Mouse (Mus musculus) C2C12 (cell line): ENCODE measurements at regions not wholly inside any gene's neighbourhood (a gene's known extent, or its start where the extent isn't known, plus 50 kb on each side); places are given as distances from the start of the nearest gene placed in this dataset.

Experiments used
- H3K27me3 ChIP-seq: one replicate; pipeline ENCODE4 v1.6.1; 2011; ENCODE audit not compliant: control insufficient read depth, insufficient read depth, insufficient read length
- H3K36me3 ChIP-seq: one replicate; pipeline ENCODE4 v1.6.1; 2011; ENCODE audit not compliant: control insufficient read depth, insufficient read depth
- H3K4me3 ChIP-seq: one replicate; pipeline ENCODE4 v1.5.1; 2011; ENCODE audit warnings: mild to moderate bottlenecking, control low read depth; ENCODE audit not compliant: poor library complexity, insufficient read depth, severe bottlenecking
- H3K79me2 ChIP-seq: one replicate; pipeline ENCODE4 v1.6.1; 2011; ENCODE audit not compliant: control insufficient read depth, insufficient read depth
- H3K79me3 ChIP-seq: one replicate; pipeline ENCODE4 v1.6.1; 2011; ENCODE audit warnings: low read depth, control low read depth
- H3ac ChIP-seq: one replicate; pipeline ENCODE3; 2011; ENCODE audit warnings: low read depth; ENCODE audit not compliant: control insufficient read depth, insufficient read length
- CEBPB ChIP-seq: IDR thresholded peaks from one replicate; pipeline ENCODE4 v1.6.1; 2011; ENCODE audit warnings: low read depth, mild to moderate bottlenecking, control low read depth, moderate library complexity
- CTCF ChIP-seq: IDR thresholded peaks from one replicate; pipeline ENCODE4 v1.5.1; 2011; ENCODE audit not compliant: control insufficient read depth, insufficient read depth, insufficient read length
- FOSL1 ChIP-seq: IDR thresholded peaks from one replicate; pipeline ENCODE4 v1.8.0; 2011; ENCODE audit warnings: mild to moderate bottlenecking, low read length; ENCODE audit not compliant: poor library complexity, insufficient read depth, severe bottlenecking
- MAX ChIP-seq: IDR thresholded peaks from one replicate; pipeline ENCODE4 v1.6.1; 2011; ENCODE audit warnings: mild to moderate bottlenecking, control low read depth
- MYOD1 ChIP-seq: IDR thresholded peaks from one replicate; pipeline ENCODE4 v1.6.1; 2011; ENCODE audit warnings: low read depth; ENCODE audit not compliant: control insufficient read depth, insufficient read length
- MYOG ChIP-seq: IDR thresholded peaks from one replicate; pipeline ENCODE4 v1.6.1; 2011; ENCODE audit not compliant: control insufficient read depth, insufficient read length; ENCODE audit errors: extremely low read depth
- USF1 ChIP-seq: IDR thresholded peaks from one replicate; pipeline ENCODE4 v1.6.1; 2011; ENCODE audit warnings: low read depth, mild to moderate bottlenecking, control low read depth, moderate library complexity

DNA sequence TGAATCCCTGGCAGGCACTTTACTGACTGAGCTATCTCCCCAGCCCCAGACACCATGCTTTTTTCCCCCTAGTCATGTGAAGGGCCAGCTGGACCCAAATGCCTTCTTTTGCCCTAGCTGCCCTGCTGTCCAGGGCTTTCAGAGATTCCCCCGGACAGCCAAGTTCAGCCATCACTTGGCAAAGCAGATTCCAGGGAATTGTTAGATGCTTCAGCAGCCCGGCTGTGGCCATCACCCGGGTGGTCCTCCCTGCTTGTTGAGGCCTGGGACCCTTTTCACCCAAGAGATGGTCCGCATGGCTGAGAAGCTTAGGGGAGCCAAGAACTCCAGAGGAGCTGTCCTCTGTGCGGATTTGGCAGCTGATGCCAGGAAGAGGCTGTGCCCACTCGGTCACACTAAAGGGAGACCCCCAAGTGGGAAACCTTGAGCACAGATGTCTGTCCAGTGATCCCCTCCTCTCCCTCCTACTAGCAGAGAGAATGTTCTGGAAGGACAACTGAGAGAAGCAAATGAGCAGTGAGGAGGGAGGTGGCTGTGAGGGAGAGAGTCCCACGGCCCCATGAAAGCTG lies 61.8 kb upstream of the Gli2 start:
- Histone ChIP-seq H3K27me3 (no peaks in the 10 kb centered on the region), H3K4me3 (no peak overlapping the region), H3K36me3 (no peaks in the 10 kb centered on the region), H3ac (no peak overlapping the region), H3K79me3 (no peaks in the 10 kb centered on the region), H3K79me2 (no peaks in the 10 kb centered on the region)
- TF ChIP-seq CEBPB (no peak), FOSL1 (no peak), USF1 (no peak), MYOD1 (no peak), CTCF (no peak), MYOG (no peak), MAX (no peak)

DNA sequence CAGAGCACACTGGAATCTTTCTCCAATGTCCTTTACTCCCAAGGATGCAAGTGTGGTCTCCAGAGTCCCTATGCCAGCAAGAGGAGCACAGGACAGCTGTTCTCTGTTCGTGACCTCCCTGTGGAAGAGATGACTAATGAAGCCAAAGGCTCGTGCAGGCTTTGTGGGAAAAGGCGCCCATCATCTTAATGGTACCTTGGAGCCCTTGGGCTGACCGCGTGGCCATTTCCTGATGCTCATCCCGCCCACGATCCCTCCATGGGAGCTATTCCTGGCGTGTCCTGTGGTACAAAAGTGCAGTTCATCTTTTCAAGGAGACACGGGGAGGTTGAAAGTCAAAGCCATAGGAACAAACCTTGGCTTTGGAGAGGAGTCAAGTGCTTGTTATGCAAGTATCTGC lies 55.2 kb upstream of the Gli2 start:
- Histone ChIP-seq H3K79me3 (no peaks in the 10 kb centered on the region), H3K27me3 (no peaks in the 10 kb centered on the region), H3K79me2 (no peaks in the 10 kb centered on the region), H3K36me3 (no peaks in the 10 kb centered on the region), H3ac (peak overlapping the region; percentile 47), H3K4me3 (no peak overlapping the region)
- TF ChIP-seq CTCF (no peak), USF1 (no peak), FOSL1 (no peak), MAX (peak; percentile 73), MYOD1 (peak; percentile 93)

DNA sequence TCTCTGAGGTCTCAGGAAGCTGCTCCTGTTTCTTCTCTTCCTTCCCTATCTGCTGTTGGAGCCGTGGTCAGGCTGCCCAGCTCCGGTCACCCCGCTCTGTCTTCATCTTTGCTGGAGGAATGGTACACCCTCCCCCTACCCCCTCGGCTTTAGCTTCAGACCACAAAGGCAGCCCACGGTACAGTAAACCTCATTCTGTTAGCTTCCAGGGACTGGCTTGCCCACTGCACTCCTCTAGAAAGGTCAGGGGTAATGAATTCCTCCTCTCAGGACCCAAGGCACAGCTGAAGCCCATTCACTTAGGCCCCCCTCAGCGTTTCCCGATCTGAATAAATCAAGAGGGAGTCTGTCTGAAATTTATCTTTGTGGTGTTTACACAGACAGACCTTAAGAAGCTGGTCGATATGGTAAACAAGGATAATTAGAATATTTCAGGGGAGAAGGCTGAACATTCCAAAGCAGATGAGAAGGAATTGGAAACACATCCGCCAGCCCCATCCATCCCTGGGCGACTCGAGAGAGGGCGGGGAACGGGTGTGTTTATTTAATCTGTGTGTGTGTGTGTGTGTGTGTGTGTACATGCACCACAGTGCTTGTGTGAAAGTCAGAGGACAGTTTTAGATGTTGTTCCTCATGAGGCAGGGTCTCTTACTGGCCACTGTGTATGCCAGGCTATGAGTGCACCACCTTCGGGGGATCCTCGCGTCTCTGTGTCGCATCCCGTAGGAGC lies 53.0 kb upstream of the Gli2 start:
- H3K4me3 ChIP-seq: no peak overlapping the region
- H3K36me3 ChIP-seq: no peaks in the 10 kb centered on the region
- H3K79me3 ChIP-seq: no peaks in the 10 kb centered on the region
- no peak overlapping the region for H3ac ChIP-seq
- no peaks in the 10 kb centered on the region for H3K27me3 ChIP-seq
- TF ChIP-seq CTCF: no peak
- TF ChIP-seq FOSL1: no peak
- TF ChIP-seq MYOD1: no peak
- TF ChIP-seq MYOG: no peak
- no peak for TF ChIP-seq USF1
- no peaks in the 10 kb centered on the region for H3K79me2 ChIP-seq
